Mouse (Mus musculus) right cerebral cortex, postnatal 36 days (tissue): Measurements from ENCODE around the gene Zbtb8os.
A peak's percentile ranks its signal among the peaks of the same experiment; 100 is the strongest.

ENCODE experiments used
- DNase-seq, 2 experiments: peaks; one replicate each; pipeline ENCODE4 v3.0.0; 2022; ENCODE audit warnings: low spot score in 2 of 2, mixed read lengths in 1 of 2

Zbtb8os gene

DNA sequence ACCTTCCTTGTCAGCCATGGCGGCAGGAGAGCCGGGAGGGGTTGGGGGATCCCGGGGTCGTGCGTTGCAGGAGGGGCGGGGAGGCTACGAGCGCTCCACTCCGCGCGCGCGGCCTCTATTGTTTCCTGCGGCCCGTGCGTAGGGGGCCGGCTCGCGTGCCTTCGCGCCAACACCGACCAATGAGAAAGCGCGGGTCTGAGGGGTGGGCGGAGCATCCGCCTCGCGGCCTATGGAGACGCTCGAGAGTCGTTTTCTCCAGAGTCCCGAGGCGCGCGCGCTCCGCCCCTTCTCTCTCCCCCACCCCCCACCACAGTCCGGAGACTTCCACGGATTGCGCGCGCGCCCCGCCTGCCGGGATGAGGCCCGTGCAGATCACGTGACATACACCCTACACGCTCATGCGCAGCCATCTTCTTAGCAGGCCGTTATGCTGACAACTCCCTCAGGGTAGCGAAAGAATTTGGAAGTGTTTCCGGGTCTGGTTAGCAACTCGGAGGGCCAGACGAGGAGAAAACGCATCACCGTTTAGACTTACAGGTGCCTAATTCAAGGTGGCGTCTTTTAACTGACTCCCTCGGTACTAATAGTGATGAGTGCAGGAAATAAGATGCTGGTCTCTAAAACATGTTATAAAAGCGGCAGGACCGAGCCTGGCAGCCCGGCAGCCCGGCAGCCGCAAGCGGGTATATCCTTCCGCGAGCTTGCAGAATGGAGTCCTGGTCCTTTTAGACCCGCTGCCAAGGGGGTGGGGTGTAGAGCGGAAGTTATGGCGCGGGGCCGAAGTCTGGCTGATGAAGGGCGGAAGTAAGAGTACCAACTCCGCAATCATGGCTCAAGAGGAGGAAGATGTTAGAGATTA is at the start of gene Zbtb8os, which contains the start of gene Rbbp4:
TSS of gene Zbtb8os (plus strand) at position 480 of the 859 bp plus-strand sequence.
TSS of gene Rbbp4 (minus strand) at position 155 of the 859 bp plus-strand sequence.
- peak; percentile 97 for DNase-seq

DNA sequence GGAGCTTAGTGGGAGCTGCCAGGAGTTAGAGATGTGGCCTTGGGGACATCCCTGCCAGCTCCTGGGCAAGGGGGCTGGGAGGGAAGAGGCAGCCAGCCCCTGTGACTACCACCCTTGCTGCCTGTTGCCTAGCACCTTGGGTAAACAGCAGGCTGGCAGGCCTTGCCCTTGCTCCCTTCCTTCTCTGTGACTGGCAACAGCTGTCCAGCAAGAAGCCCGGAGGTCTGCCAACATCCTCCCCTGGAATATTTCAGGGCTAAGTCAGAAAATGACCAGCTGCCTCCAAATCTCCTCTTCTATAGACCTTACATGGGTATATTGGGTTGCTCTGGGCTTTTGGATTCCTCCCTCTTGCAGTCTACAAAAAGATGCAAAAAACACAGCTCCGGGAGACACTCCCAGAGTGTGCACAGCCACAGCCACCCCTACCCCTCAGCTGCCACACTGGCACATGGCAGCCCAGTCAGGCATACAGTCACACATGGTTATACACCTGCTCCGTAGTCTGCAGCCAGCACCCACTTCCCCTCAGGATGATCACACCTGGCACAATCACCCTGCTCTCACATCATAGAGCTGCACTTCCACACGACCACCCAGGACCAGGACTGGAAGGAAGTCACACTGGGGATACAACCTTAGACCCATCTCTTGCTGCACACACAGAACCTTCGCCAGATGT is 49.4 kb upstream of the Zbtb8os start:
- no peak for DNase-seq

DNA sequence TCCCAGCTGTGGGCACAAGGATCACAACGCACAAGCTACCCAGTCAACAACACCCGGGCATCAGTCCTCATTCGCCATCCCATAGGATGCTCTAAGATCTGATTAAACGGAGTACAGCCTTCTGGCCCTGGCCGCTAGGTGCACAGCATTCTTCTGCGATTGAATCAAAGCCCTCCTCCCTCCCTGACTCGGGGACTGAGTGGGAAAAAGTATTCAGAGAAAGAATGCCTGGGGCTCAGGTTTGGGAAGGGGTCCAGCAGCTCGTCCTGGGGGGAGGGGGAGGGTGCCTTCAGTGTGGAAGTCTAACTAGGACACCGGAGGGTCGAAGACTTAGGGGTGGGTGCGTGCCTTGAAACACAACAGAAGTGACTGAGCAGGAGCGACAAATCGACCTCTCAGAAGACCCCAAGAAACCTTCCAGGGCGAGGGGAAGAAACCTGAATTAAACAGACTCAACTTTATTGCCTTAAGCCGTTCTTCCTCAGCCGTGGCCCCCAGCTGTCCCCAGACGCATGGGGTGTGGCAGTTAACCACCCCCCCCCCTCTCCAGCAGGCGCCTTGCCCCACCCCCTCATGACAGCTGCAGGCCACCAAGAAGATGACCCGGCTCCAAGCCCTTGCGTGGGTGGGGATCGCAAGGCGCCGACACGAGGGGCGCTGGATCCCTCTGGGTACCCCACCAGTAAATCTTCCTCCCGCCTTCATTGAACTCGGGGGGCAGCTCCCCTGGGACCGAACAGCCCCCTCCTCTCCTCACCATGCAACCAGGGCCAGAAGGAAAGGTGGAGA is 48.6 kb upstream of the Zbtb8os start:
- no peak for DNase-seq

DNA sequence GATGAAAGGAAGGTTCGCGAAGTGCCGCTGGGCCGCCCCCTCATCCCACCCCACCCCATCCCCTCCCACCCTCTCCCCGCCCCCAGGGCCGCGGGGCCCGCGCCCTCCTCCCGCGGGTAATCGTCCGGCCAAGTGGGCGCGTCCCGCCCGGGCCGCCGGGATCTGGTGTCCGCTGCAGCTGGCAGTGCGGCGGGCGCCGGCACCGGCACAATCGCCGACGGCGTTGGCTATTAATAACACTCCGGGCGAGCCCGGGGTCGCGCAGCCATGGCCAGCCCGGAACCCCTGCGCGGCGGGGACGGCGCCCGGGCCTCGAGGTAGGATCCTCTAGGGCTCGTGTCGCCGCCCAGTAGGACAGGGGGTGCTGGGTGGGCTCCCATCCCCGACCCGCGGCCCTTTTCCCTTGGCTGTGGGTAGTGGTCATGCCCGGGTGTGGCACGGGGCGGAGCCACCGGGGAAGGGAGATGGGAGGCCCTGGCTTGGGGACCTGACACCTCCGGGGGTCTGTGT is 48.0 kb upstream of the Zbtb8os start, which contains the start of gene Sync:
TSS of gene Sync (plus strand) at position 146 of the 510 bp plus-strand sequence.
- no peak for DNase-seq

DNA sequence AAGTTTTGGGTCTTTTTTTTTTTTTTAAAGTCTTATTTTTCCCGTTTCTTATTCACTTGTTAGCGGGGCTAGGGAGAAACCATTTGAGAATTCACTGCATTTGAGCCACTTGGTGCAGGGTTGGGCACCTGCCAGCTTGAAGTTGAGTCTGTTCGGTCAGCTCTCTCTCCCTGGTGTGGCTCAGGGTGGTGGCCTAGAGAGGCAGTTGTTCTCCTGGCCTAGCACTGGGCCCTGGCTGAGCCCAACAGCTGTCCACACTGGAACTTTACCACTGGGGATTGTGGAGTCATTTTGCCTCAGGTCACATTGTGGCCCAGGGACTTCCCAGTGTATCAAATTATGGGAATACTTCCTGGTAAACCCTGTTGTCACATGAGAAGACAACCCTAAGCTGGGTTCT is 47.4 kb upstream of the Zbtb8os start:
- no peak for DNase-seq

DNA sequence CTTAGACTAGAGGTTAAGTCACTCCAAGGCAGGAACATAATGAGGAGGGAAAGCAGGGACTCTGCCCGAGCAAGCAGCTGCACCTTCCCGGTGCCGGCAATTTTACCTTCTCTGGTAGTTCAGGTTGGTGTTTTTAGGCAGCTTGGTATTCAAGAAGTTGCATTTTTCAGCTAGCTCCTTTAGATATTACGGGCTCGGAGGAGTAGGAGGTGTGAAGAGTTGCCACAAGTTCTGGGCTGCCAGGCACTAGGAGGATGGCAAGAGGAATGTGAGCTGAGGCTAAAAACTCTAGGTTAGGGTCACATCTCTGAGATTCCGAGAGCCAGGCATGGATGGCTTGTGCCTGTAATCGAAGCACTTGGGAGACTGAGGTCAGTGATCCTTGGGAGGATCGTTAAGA is 45.8 kb upstream of the Zbtb8os start:
- DNase-seq: no peak

DNA sequence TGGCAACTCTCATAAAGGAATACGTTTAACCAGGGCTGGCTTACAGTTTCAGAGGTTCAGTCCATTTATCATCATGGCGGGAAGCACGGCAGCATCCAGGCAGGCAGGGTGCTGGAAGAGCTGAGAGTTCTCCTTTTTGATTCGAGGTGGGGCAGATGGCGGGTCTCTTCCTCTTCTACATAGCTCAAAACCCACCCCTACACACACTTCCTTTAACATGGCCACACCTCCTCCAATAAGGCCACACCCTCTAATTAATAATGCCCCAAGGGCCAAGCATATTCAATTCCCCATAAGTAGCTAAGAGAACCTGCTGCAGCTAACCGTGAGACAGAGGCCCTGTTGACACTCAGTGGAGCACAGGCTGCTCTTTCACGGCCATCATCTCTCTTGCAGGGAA is 42.7 kb upstream of the Zbtb8os start:
- no peak for DNase-seq

DNA sequence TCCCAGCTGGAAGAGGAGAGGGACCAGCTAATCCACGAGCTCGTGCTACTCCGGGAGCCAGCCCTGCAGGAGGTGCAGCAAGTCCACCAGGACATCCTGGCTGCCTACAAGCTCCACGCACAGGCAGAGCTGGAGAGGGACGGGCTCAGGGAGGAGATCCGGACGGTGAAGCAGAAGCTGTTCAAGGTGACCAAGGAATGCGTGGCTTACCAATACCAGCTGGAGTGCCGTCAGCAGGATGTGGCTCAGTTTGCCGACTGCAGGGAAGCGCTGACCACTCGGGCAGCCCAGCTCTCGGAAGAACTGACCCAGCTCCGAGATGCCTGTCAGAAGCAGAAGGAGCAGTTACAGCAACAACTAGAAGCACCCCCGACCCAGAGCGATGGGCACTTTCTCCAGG is 41.8 kb upstream of the Zbtb8os start:
- DNase-seq: no peak

DNA sequence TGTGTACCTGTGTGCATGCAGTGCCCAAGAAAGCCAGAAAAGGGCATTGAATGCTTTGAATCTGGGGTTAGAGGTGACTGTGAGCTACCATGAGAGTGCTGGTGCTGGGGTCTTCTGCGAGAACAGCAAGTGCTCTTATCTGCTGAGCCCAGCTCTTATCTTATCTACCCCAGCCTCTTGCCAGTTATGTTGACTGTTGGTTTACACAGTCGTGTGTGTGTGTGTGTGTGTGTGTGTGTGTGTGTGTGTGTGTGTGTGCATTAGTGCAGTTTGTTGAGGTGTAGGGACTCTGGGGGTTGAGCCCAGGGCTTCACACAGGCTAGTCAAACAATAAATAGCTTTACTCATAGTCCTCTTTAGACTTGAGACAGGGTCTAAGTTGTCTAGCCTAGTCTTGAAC is 40.3 kb upstream of the Zbtb8os start:
- no peak for DNase-seq

DNA sequence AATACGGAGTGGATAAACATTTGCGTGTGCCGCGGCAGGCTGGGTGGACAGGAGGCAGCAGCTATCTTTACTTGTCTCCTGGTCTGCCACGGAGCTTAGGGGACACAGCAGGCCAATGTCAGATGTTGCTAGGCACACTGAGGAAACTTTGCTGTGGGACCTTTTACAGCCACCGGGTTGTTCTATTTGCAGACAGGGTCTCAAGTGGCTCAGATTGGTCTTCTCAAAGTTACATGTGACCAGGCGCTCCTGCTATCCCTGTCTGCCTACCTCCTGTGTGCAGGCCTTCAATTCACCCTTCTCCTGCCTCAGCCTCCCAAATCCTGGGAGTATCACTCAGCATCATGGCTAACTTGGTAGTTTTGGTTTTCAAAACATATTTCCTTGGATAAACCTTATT is 39.4 kb upstream of the Zbtb8os start:
- no peak for DNase-seq

DNA sequence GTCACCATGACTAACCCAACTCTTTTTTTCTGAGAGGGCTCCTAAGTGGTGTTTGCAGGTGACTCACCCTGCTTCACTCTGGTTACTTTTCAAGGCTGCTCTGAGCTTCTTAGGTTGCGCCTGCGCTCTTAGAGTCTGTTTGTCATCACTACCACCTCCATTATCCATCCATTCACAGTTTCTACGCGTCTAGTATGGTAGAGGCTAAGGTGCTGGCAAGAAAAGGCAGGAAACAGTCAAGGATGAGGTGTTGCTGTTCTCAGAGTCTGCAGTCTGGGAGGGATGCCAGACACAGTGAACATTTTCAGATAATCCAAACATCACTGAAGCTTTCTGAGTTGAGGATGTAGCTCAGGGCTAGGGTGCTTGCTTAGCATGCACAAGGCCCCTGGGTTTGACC is 37.8 kb upstream of the Zbtb8os start:
- DNase-seq: peak; percentile 20 to 45

DNA sequence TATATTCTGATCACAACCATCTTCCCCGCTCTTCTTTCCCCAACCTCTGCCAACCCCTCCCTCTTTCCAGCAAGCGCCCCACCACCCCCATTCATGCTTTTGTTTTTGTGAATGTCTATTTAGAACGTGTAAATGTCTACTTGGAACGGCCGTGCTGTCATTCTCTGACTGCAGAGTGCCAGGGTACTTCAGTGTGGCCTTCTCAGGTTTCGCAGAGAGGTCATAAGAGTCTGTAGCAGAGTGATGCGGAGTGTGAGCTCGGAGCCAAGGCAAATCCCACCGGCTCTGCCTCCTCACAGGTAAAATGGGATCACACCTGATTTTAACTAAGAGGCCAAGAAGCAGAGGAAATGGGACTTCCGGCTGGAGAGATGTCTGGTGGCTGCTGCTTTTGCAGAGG is 36.4 kb upstream of the Zbtb8os start:
- no peak for DNase-seq

DNA sequence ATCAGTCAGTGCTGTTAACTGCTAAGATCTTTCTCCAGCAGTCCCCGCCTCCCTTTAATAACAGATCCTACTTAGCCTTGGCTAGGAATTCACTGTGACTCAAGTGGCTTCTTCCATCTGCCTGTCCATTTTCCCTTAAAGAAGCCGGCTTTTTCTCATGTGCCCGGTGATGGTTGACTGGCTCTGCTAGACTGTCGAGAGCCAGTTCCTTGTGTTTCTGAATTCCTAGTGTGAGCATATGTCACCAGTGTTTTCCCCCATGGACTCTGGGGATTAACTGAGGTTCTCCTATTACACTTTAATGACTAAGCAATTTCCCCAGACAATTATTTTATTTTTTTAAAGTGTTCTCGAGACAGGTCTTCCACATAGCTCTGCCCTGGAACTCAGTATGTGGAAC is 32.1 kb upstream of the Zbtb8os start:
- no peak for DNase-seq

DNA sequence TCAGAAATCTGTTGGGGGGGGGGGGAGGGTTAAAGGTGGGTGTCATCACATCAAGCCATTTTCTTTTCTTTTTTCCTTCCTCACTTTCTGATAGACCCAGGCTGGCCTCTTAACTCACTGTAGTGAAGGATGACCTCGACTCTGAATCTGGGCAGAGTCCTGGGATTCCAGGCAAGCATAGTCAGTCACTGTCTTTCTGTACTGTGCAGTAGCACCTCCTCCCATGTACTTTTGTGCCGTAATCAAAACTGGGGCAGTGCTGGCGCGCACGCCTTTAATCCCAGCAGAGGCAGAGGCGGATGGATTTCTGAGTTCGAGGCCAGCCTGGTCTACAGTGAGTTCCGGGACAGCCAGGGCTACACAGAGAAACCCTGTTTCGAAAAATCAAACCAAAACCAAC is 31.7 kb upstream of the Zbtb8os start:
- DNase-seq: no peak

DNA sequence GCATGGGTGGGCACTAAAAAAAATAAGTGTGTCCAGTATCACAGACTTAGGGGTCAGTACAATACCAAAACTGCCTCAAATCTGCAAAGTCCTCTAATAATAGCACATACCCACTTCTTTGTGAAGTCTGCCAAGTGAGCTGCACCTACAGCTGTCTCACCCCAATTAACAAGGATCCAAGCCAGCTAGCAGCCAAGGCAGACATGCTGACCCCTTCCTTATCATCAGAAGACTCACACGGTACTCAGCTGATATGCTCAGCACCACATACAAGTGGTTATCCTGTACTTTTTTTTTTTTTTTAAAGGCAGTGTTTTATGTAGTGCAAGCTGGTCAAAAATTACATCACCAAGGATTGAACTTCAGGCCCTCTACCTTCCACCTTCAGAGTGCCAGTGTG is 31.2 kb upstream of the Zbtb8os start:
- no peak for DNase-seq

DNA sequence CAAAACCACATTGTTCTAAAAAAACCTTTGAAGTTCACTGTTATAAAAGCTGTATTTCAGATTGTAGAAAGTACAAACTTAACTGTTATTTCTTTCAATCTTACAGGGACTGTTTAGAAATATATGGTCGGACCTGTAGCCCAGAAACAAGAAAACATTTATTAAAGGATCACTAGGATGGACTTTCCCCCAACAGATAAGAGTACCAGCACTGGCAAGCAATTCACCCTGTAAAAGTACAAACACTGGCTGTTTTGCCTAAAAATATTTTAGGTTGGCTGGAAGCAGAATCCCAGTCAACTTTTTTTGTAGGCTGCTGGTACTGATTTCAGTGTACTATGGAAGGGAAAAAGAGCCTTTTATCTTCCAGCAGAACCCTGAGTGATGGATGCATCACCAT is 27.6 kb upstream of the Zbtb8os start:
- DNase-seq: no peak

DNA sequence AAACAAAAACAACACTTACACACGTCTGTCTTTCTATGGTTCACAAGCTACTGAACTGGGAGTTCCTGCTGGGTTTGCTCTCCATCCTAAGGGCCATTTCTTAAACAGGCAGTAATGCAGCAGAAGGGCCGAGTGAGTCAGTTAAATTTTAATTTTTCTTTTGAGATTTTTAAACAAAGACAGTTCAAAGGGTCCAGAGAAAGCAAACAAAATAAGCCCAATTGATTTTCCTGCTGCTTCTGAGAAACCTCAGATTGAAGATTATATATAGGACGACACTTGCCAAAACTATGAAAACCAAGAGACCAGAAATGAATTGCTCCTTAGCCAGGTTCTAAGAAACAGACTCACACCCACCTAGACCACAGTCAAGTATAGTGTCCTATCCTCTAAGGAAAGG is 21.6 kb upstream of the Zbtb8os start:
- no peak for DNase-seq

DNA sequence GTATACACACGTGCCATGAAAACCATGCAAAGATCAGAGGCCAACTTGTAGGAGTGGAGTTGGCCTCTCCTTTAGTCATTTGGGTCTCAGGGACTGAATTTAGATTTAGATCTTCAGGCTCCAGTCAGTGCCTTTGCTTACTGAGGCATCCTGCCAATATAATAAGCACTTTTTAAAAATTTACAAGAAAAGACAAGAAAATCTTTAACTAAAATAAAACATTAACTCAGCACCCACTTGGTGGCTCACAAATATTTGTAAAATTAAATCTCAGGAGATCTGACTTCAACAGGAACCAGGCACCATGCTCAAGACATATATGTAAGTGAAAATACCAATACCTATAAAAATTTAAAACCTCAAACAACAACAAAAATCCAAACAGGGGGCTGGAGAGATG is 14.6 kb upstream of the Zbtb8os start:
- no peak for DNase-seq

DNA sequence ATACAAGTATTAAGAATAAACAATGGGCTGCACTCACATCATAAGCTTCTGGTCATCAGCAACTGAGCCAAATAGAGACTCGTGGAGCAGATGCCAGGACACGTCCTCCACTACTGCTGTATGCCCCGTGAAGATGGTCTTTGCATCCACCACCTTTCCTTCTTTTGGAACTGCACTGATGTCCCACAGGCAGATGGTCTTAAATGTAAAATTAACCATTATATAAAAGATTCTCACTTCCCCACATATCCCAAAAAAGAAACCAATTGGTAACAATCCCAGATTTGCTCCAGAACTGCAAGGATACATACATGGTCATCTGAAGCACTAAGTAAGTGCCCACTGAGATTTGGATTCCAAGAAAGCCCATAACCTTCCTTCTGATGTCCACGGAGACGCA is 13.5 kb upstream of the Zbtb8os start:
- DNase-seq: no peak

DNA sequence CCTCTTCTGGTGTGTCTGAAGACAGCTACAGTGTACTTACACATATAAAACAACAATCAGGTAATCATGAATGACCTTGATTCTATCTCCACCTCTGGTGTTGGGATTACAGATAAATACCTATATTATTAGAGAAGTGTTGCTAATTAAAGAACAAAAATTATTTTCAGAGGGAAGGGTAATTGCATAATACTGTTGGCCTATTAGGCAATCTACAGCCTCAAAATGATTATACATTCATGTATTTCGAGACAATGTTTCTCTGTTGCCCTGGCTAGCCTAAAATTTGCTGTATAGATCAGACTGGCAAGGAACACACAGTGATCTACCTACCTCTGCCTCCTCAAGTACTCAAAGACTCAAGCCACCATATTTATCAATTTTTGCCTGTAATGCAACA is 12.0 kb upstream of the Zbtb8os start:
- no peak for DNase-seq

DNA sequence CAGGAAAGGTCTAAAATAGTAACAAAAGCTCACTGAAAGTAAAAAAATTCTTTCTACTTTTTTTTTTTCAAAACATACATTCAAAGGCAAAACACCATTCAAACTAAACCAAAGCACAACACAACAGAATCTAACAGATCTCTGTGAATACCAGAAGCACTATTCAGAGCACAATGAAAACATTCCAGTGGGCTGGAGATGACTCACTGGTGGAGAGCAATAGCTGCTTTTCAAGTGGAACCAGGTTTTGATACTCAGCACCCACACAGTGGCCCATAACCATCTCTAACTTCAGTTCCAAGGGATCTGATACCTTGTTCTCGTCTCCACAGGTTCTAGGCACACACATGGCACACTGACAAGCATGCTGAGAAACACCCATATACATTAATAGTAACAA is 10.7 kb upstream of the Zbtb8os start:
- peak in 1 of 2 experiments; percentile 23 for DNase-seq

DNA sequence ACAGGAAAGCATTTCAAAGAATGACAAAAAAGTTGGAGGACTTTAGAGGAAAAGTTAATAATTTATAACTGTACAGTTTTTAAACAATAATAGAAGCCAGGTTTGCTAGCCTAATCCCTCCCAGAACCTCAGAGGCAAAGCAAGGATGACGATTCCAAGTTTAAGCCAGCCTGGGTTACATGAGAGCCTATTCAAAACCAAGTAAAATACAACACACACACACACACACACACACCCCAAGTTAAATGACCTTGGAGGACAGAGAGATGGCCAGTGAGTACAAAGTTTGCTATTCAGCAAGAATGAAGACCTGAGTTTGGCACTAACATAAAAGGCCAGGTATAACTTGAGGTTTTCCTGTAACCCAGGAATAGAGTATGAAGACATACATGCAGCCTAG is 9.3 kb upstream of the Zbtb8os start:
- no peak for DNase-seq
